Mouse (Mus musculus) cortical plate, adult 2 months (tissue): Measurements from ENCODE around the gene Gzmn.
"Not testable (repeated sequence)": the region's sequence is repeated elsewhere in the genome, so short reads cannot be mapped to it uniquely, and the experiment has no call there.

Experiments
- CTCF ChIP-seq: fragments of 200-500 bp; IDR thresholded peaks from 2 replicates; pipeline ENCODE4 v1.5.1; 2011; ENCODE audit warnings: mild to moderate bottlenecking, control low read depth, low read length; ENCODE audit not compliant: insufficient read depth; ENCODE audit errors: extremely low read depth
- POLR2A ChIP-seq: fragments of 200-500 bp; IDR thresholded peaks from 2 replicates; pipeline ENCODE4 v1.6.1; 2011; ENCODE audit warnings: mild to moderate bottlenecking, low read length, control low read depth; ENCODE audit not compliant: insufficient read depth; ENCODE audit errors: extremely low read depth

DNA sequence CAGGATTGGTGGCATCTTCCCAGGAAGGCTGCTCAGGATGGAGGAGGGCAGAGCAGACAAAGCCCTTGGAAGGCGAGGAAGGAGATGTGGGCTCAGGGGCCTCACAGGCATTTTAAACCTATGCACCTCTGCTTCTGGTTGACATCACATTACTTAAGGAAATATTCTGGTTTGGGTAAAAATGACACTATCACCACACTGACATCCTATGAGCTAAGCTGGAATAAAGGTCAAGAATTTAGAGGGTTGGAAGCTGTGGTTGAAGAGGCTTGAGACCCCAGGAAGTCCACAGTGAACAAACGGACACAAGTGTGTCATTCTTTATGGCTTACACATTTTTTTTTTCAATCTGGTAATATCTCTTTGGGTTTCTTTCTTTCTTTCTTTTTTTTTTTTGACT is 41.9 kb downstream of the Gzmn start, which contains the start of gene Gzmd:
- not testable (repeated sequence) for TF ChIP-seq POLR2A, CTCF
